Mouse (Mus musculus) B cell, adult (primary cell): Measurements from ENCODE around the gene Fosb. TPM values are rescaled to one million over a fixed set of nuclear protein-coding genes. Genes with fewer than 3 reads are reported as not detected.

Experiments
- total RNA-seq: library from RNA; stranded (reverse); gene quantifications from 4 replicates; pipeline ENCODE4 v1.2.4, GENCODE M21; 2023; ENCODE audit not compliant: inconsistent age

The Fosb gene
- 2,334 to 3,047 TPM (median 2,835 TPM) in 4 replicates for total RNA-seq

GRCm38 (mm10) chr7:19309884-19310641 lies at the start of gene Fosb:
Gene Fosb (minus strand): TSS chr7:19310051.

DNA sequence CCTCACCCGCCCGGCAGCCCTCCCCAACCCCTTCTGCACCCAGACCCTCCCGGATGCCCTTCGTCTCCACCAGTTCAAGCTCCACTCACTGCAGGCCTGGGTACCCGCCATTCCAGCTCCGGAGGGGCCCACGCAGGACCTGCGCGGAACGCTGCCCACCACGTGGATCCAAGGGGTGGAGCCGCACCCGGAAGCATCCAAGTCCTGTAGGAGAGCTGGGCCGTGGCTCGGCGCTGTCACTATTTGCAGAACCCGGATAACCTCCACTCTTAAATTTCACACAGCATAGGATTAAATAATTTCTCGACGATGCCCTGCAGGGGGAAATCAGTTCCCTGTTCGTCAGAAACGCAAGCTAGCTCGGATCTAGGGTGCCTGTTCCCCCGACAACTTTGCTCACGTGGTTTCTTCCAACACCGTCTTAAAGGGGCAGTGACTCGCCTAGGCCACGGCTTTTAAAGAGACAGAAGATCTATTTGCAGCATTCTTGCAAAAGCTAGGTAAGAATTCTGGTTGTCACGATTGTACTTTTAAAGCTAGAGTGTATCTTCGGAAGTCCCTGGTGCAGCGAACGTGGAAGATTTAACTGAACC lies 49.5 kb upstream of the Fosb start, which contains the start of the genes Cd3eap and Ppp1r13l:
Gene Cd3eap (minus strand): TSS at position 185 of the 593 bp plus-strand sequence.
Gene Ppp1r13l (plus strand): TSS at position 451 of the 593 bp plus-strand sequence.

DNA sequence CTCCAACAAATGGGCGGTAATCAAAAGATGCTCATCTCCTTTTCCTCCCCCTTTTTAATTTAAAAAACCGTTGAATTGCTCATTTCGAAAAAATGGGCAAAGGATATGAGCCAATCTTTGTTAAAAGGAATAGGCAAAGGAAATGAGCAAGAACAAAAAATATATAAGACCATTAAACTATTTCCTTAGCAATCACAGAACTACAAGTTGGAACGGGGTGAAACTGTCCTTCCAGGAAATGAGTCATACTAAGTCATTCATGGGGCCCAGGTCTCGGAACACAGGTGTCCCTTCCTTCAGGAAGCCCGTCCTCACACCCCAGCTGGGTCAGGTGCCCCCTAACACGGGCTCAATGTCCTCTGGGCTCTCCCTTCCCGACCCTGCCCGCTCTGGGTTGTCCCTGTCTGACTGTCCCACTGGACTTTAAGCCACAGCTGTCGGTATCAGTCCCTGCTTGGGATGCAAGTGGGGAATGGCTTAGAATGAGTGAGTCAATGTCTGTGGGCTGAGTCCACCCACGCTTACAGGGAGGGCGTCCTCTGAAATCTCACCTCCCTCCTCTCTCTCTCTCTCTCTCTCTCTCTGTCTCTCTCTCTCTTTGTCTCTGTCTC lies 34.5 kb upstream of the Fosb start, which contains the start of gene Ercc1:
Gene Ercc1 (plus strand): TSS at position 542 of the 611 bp plus-strand sequence.

GRCm38 (mm10) chr7:19282385-19282784 lies 27.5 kb downstream of the Fosb start, which contains the start of gene Rtn2:
Gene Rtn2 (plus strand): TSS chr7:19282624.

GRCm38 (mm10) chr7:19279581-19280114 lies 30.2 kb downstream of the Fosb start, which contains the start of gene Ppm1n:
Gene Ppm1n (minus strand): TSS chr7:19280064.

GRCm38 (mm10) chr7:19271238-19272172 lies 38.3 kb downstream of the Fosb start, which contains the start of gene Vasp:
Gene Vasp (minus strand): TSS chr7:19271817.

Other genes with a start within 250 kb of the Fosb start
- gene Dmwd, start 233.8 kb downstream of the Fosb start, total RNA-seq, result 19.7 to 23.8 TPM (median 21.4 TPM) in 4 replicates
- gene Dmpk, start 226.2 kb downstream of the Fosb start, total RNA-seq, result 15.9 to 23.2 TPM (median 19.0 TPM) in 4 replicates
- gene Six5, start 215.5 kb downstream of the Fosb start, total RNA-seq, result 0.21 to 0.51 TPM (median 0.34 TPM) in 4 replicates
- gene Gm4969, start 191.7 kb downstream of the Fosb start, total RNA-seq, result 0.12 TPM in 1 of 4 replicates, not detected in the others
- 25.7 to 28.5 TPM (median 26.6 TPM) in 4 replicates for gene Fbxo46, start 190.2 kb downstream of the Fosb start, total RNA-seq
- gene Qpctl, start 160.8 kb downstream of the Fosb start, total RNA-seq, result 10.1 to 12.4 TPM (median 10.5 TPM) in 4 replicates
- gene Snrpd2, start 160.3 kb downstream of the Fosb start, total RNA-seq, result 91.1 to 103 TPM (median 97.6 TPM) in 4 replicates
- gene Gipr, start 143.9 kb downstream of the Fosb start, total RNA-seq, result not detected in 4 replicates
- 20.8 to 29.3 TPM (median 27.0 TPM) in 4 replicates for gene Eml2, start 133.6 kb downstream of the Fosb start, total RNA-seq
- gene Gpr4, start 97.5 kb downstream of the Fosb start, total RNA-seq, result 0.16 TPM in 1 of 4 replicates, not detected in the others
- 46.7 to 54.6 TPM (median 48.7 TPM) in 4 replicates for gene Opa3, start 81.7 kb downstream of the Fosb start, total RNA-seq
- gene Vasp, start 38.2 kb downstream of the Fosb start, total RNA-seq, result 349 to 378 TPM (median 355 TPM) in 4 replicates
- gene Ppm1n, start 30.0 kb downstream of the Fosb start, total RNA-seq, result 0.64 TPM in 1 of 4 replicates, not detected in the others
- gene Rtn2, start 27.4 kb downstream of the Fosb start, total RNA-seq, result 0.24 TPM in 1 of 4 replicates, not detected in the others
- 66.5 to 73.8 TPM (median 68.8 TPM) in 4 replicates for gene Ercc1, start 34.7 kb upstream of the Fosb start, total RNA-seq
- gene Cd3eap, start 49.4 kb upstream of the Fosb start, total RNA-seq, result 6.2 to 8.3 TPM (median 7.5 TPM) in 4 replicates
- gene Ppp1r13l, start 49.7 kb upstream of the Fosb start, total RNA-seq, result 0.54 to 2.1 TPM (median 0.86 TPM) in 4 replicates
- gene Ercc2, start 72.0 kb upstream of the Fosb start, total RNA-seq, result 66.6 to 74.4 TPM (median 69.9 TPM) in 4 replicates
- 1.8 to 4.2 TPM (median 2.4 TPM) in 4 replicates for gene Klc3, start 94.1 kb upstream of the Fosb start, total RNA-seq
- gene Ckm, start 94.7 kb upstream of the Fosb start, total RNA-seq, result 0.42 TPM in 1 of 4 replicates, not detected in the others
- gene Mark4, start 148.8 kb upstream of the Fosb start, total RNA-seq, result 25.7 to 29.5 TPM (median 27.5 TPM) in 4 replicates
- gene Exoc3l2, start 153.3 kb upstream of the Fosb start, total RNA-seq, result not detected in 4 replicates
- gene Bloc1s3, start 198.3 kb upstream of the Fosb start, total RNA-seq, result 4.9 to 6.9 TPM (median 6.1 TPM) in 4 replicates
- 25.7 to 35.6 TPM (median 30.6 TPM) in 4 replicates for gene Trappc6a, start 198.3 kb upstream of the Fosb start, total RNA-seq
- gene Nkpd1, start 207.8 kb upstream of the Fosb start, total RNA-seq, result 0.39 to 0.57 TPM (median 0.42 TPM) in 3 of 4 replicates, not detected in the other